Mouse (Mus musculus): ENCODE data around the gene Tmprss9. TPM values are rescaled to one million over a fixed set of nuclear protein-coding genes. Genes with fewer than 3 reads are reported as not detected.
A peak's percentile ranks its signal among the peaks of the same experiment; 100 is the strongest.

The Tmprss9 gene
- total and polyA plus RNA-seq, 3 experiments, result 0.04 TPM; not detected in 2

DNA sequence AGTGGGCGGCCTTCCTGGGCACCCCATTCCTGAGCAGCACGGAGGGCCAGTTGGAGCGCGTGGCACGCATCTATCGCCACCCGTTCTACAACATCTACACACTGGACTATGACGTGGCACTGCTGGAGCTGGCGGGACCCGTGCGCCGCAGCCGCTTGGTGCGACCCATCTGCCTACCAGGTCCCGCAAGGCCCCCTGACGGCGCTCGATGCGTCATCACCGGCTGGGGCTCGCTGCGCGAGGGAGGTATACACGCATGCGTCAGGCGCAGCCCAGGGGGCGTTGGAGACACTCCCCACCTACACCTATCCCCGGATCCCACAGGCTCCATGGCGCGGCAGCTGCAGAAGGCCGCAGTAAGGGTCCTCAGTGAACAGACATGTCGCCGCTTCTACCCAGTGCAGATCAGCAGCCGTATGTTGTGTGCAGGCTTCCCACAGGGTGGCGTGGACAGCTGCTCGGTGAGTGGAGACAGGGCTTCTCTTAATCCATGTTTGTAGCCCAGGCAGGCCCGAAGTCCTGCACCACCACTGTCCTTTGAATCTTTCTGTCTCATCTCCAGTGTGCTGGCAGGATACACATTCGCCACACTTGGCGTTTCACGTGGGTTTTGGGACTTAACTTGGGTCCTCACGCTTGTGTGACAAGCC lies 26.3 kb downstream of the Tmprss9 start:
- Histone ChIP-seq H3K4me1 (ENCODE audit: control insufficient read depth in 1 of 2, insufficient read depth in 2 of 2) (peaks cover 8 to 21% of the 10 kb centered on the region in 2 experiments; a peak in 3 of 4 replicates), H3K27me3 (replicated peaks) (no peaks in the 10 kb centered on the region), H3K4me2 (ENCODE audit: insufficient read depth, low read depth, poor library complexity, severe bottlenecking) (no peak overlapping the region), H3K9me3 (replicated peaks; ENCODE audit: low read length) (peaks cover 2% of the 10 kb centered on the region), H3K4me3 (replicated peaks in 1 of 3; ENCODE audit: low read depth in 2 of 3, low read length in 2 of 3, poor library complexity in 1 of 3) (no peak overlapping the region), H3K9ac (ENCODE audit: insufficient read depth, low read depth) (no peak overlapping the region), H3K36me3 (replicated peaks in 1 of 2; ENCODE audit: control insufficient read depth in 1 of 2, insufficient read depth in 1 of 2, low read length in 1 of 2) (peaks cover 23 to 50% of the 10 kb centered on the region in 2 experiments), H3K79me2 (replicated peaks; ENCODE audit: control insufficient read depth, extremely low read depth, insufficient read depth, poor library complexity, severe bottlenecking) (peaks cover 10% of the 10 kb centered on the region; the same call in 1 of the 2 replicates), H3K27ac (ENCODE audit: insufficient read depth, low read depth) (no peak overlapping the region)
- dilution Hi-C loops (cut with MboI; ENCODE audit: extremely low pct_ligation_motif_present, extremely low pct_unique_long_range_greater_than_20kb, low sequenced_read_pairs), result no loop called here
- in situ Hi-C loops (cut with MboI; ENCODE audit: low pct_ligation_motif_present, low pct_unique_long_range_greater_than_20kb, low sequenced_read_pairs), result no loop called here
- no peak for DNase-seq (ENCODE audit: extremely low read depth)
- TF ChIP-seq POLR2A (IDR thresholded peaks at IDR 0.05; ENCODE audit: low read depth, low read length), result 0 out of 2 replicates have a peak, but pooled peaks have one; percentile 27
- TF ChIP-seq ZNF384 (IDR thresholded peaks at IDR 0.05; ENCODE audit: low read depth, low read length), result no peak

DNA sequence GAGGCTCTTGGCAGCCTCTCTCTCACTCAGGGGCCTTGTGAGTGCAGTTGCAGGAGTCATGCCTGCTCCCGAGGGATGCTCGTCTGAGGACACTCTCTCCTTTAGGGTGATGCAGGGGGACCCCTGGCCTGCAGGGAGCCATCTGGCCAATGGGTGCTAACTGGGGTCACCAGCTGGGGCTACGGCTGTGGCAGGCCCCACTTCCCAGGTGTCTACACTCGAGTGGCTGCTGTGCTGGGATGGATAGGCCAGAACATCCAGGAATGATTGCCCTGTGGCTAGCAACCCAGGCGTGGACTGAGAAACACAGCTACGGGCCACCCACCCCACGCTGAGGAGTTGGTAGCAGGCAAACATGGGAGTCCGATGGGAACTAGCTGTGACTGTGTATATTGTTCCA lies 27.4 kb downstream of the Tmprss9 start:
- DNase-seq (ENCODE audit: extremely low read depth), result no peak
- H3K27ac ChIP-seq (ENCODE audit: insufficient read depth, low read depth), result no peak overlapping the region
- no peaks in the 10 kb centered on the region for H3K27me3 ChIP-seq (replicated peaks)
- H3K9me3 ChIP-seq (replicated peaks; ENCODE audit: low read length), result no peaks in the 10 kb centered on the region
- dilution Hi-C loops (cut with MboI; ENCODE audit: extremely low pct_ligation_motif_present, extremely low pct_unique_long_range_greater_than_20kb, low sequenced_read_pairs) (no loop called here), in situ Hi-C loops (cut with MboI; ENCODE audit: low pct_ligation_motif_present, low pct_unique_long_range_greater_than_20kb, low sequenced_read_pairs) (no loop called here)
- TF ChIP-seq ZNF384 (IDR thresholded peaks at IDR 0.05; ENCODE audit: low read depth, low read length), result no peak
- TF ChIP-seq JUND (conservative IDR thresholded peaks at IDR 0.05; ENCODE audit: low read depth, low read length), result no peak
- TF ChIP-seq UBTF (IDR thresholded peaks at IDR 0.05; ENCODE audit: low read depth, low read length), result no peak
- TF ChIP-seq IRF4 (IDR thresholded peaks at IDR 0.05; ENCODE audit: low read depth, low read length), result no peak
- TF ChIP-seq ETS1 (conservative IDR thresholded peaks at IDR 0.05; ENCODE audit: low read depth, low read length), result no peak
- TF ChIP-seq MAZ (IDR thresholded peaks at IDR 0.05; ENCODE audit: low read depth, low read length), result no peak
- TF ChIP-seq SIN3A (IDR thresholded peaks at IDR 0.05; ENCODE audit: low read length), result no peak
- TF ChIP-seq ZMIZ1 (IDR thresholded peaks at IDR 0.05; ENCODE audit: low read depth, low read length), result no peak
- TF ChIP-seq HCFC1 (IDR thresholded peaks at IDR 0.05; ENCODE audit: low read depth, low read length), result no peak
- no peak for TF ChIP-seq MAFK (IDR thresholded peaks at IDR 0.05; ENCODE audit: insufficient replicate concordance, low read length)
- TF ChIP-seq MEF2A (IDR thresholded peaks at IDR 0.05; ENCODE audit: borderline replicate concordance, low read depth, low read length), result no peak
- no peak for TF ChIP-seq POLR2A (IDR thresholded peaks at IDR 0.05; ENCODE audit: low read depth, low read length)
- no peak for TF ChIP-seq CHD1 (IDR thresholded peaks at IDR 0.05; ENCODE audit: low read depth, low read length)
- no peak for TF ChIP-seq E2F4 (IDR thresholded peaks at IDR 0.05; ENCODE audit: insufficient replicate concordance, low read depth, low read length)
- TF ChIP-seq ZC3H11A (IDR thresholded peaks at IDR 0.05; ENCODE audit: low read depth, low read length), result no peak
- peaks cover 8 to 21% of the 10 kb centered on the region in 2 experiments; a peak in 3 of 4 replicates for H3K4me1 ChIP-seq (ENCODE audit: control insufficient read depth in 1 of 2, insufficient read depth in 2 of 2)
- peak overlapping the region; percentile 78 for H3K4me2 ChIP-seq (ENCODE audit: insufficient read depth, low read depth, poor library complexity, severe bottlenecking)
- H3K79me2 ChIP-seq (replicated peaks; ENCODE audit: control insufficient read depth, extremely low read depth, insufficient read depth, poor library complexity, severe bottlenecking), result peaks cover 10% of the 10 kb centered on the region; the same call in 1 of the 2 replicates
- H3K9ac ChIP-seq (ENCODE audit: insufficient read depth, low read depth), result no peak overlapping the region
- peak overlapping the region in 1 of 3 experiments; percentile 84 for H3K4me3 ChIP-seq (replicated peaks in 1 of 3; ENCODE audit: low read depth in 2 of 3, low read length in 2 of 3, poor library complexity in 1 of 3)
- peaks cover 34 to 61% of the 10 kb centered on the region in 2 experiments for H3K36me3 ChIP-seq (replicated peaks in 1 of 2; ENCODE audit: control insufficient read depth in 1 of 2, insufficient read depth in 1 of 2, low read length in 1 of 2)

Data from CH12.LX (cell line).